Mouse (Mus musculus): ENCODE measurements at regions not wholly inside any gene's neighbourhood (a gene's known extent, or its start where the extent isn't known, plus 50 kb on each side); places are given as distances from the start of the nearest gene placed in this dataset.

GRCm38 (mm10) chr6:51258304-51258703 lies 174.2 kb upstream of the Nfe2l3 start:
- H3K27me3 ChIP-seq (ENCODE audit: control insufficient read depth, insufficient read depth, low read length): no peaks in the 10 kb centered on the region
- ATAC-seq (ENCODE audit: insufficient number of reproducible peaks, low FRiP score, low TSS enrichment, low read depth) (no peak), DNase-seq (ENCODE audit: low spot score) (no peak)
- H3K9me3 ChIP-seq (ENCODE audit: control insufficient read depth, low read length): no peaks in the 10 kb centered on the region
- H3K4me2 ChIP-seq (ENCODE audit: low read depth, severe bottlenecking): no peak overlapping the region
- H3K4me3 ChIP-seq (ENCODE audit: low read depth, low read length): no peak overlapping the region
- WGBS: 93% methylated on average over 2 of the region's 2 CpGs
- no peaks in the 10 kb centered on the region for H3K4me1 ChIP-seq (ENCODE audit: control insufficient read depth, insufficient read depth, low read length)
- H3K9ac ChIP-seq (ENCODE audit: low read length): no peak overlapping the region
- no peaks in the 10 kb centered on the region for H3K36me3 ChIP-seq (ENCODE audit: control insufficient read depth, insufficient read depth, low read length)
- H3K27ac ChIP-seq (replicated peaks; ENCODE audit: low read depth, low read length): no peak overlapping the region

GRCm38 (mm10) chr6:51263595-51263994 lies 168.9 kb upstream of the Nfe2l3 start:
- H3K4me2 ChIP-seq (ENCODE audit: low read depth, severe bottlenecking): no peak overlapping the region
- H3K4me3 ChIP-seq (ENCODE audit: low read depth, low read length): no peak overlapping the region
- no peaks in the 10 kb centered on the region for H3K4me1 ChIP-seq (ENCODE audit: control insufficient read depth, insufficient read depth, low read length)
- no peak for ATAC-seq (ENCODE audit: insufficient number of reproducible peaks, low FRiP score, low TSS enrichment, low read depth)
- no peak for DNase-seq (ENCODE audit: low spot score)
- H3K9me3 ChIP-seq (ENCODE audit: control insufficient read depth, low read length): no peaks in the 10 kb centered on the region
- 79% methylated on average over 4 of the region's 4 CpGs for WGBS
- H3K9ac ChIP-seq (ENCODE audit: low read length): no peak overlapping the region
- no peaks in the 10 kb centered on the region for H3K27me3 ChIP-seq (ENCODE audit: control insufficient read depth, insufficient read depth, low read length)
- H3K36me3 ChIP-seq (ENCODE audit: control insufficient read depth, insufficient read depth, low read length): no peaks in the 10 kb centered on the region
- no peak overlapping the region for H3K27ac ChIP-seq (replicated peaks; ENCODE audit: low read depth, low read length)

GRCm38 (mm10) chr6:51265329-51265728 lies 167.1 kb upstream of the Nfe2l3 start:
- ATAC-seq (ENCODE audit: insufficient number of reproducible peaks, low FRiP score, low TSS enrichment, low read depth) (no peak), DNase-seq (ENCODE audit: low spot score) (no peak)
- no peaks in the 10 kb centered on the region for H3K36me3 ChIP-seq (ENCODE audit: control insufficient read depth, insufficient read depth, low read length)
- no peaks in the 10 kb centered on the region for H3K27me3 ChIP-seq (ENCODE audit: control insufficient read depth, insufficient read depth, low read length)
- WGBS: 82% methylated on average over 3 of the region's 3 CpGs
- H3K4me1 ChIP-seq (ENCODE audit: control insufficient read depth, insufficient read depth, low read length): no peaks in the 10 kb centered on the region
- no peak overlapping the region for H3K4me3 ChIP-seq (ENCODE audit: low read depth, low read length)
- H3K9ac ChIP-seq (ENCODE audit: low read length): no peak overlapping the region
- H3K27ac ChIP-seq (replicated peaks; ENCODE audit: low read depth, low read length): no peak overlapping the region
- no peaks in the 10 kb centered on the region for H3K9me3 ChIP-seq (ENCODE audit: control insufficient read depth, low read length)
- H3K4me2 ChIP-seq (ENCODE audit: low read depth, severe bottlenecking): no peak overlapping the region

GRCm38 (mm10) chr6:51266721-51267120 lies 165.7 kb upstream of the Nfe2l3 start:
- no peaks in the 10 kb centered on the region for H3K9me3 ChIP-seq (ENCODE audit: control insufficient read depth, low read length)
- ATAC-seq (ENCODE audit: insufficient number of reproducible peaks, low FRiP score, low TSS enrichment, low read depth) (no peak), DNase-seq (ENCODE audit: low spot score) (no peak)
- H3K27ac ChIP-seq (replicated peaks; ENCODE audit: low read depth, low read length): no peak overlapping the region
- H3K4me1 ChIP-seq (ENCODE audit: control insufficient read depth, insufficient read depth, low read length): no peaks in the 10 kb centered on the region
- no peak overlapping the region for H3K4me2 ChIP-seq (ENCODE audit: low read depth, severe bottlenecking)
- H3K27me3 ChIP-seq (ENCODE audit: control insufficient read depth, insufficient read depth, low read length): no peaks in the 10 kb centered on the region
- H3K4me3 ChIP-seq (ENCODE audit: low read depth, low read length): no peak overlapping the region
- no peak overlapping the region for H3K9ac ChIP-seq (ENCODE audit: low read length)
- no peaks in the 10 kb centered on the region for H3K36me3 ChIP-seq (ENCODE audit: control insufficient read depth, insufficient read depth, low read length)
- WGBS: 85% methylated on average over 6 of the region's 6 CpGs

- H3K9ac ChIP-seq (ENCODE audit: low read length): no peak overlapping the region
- H3K27me3 ChIP-seq (ENCODE audit: control insufficient read depth, insufficient read depth, low read length): no peaks in the 10 kb centered on the region
- no peak for ATAC-seq (ENCODE audit: insufficient number of reproducible peaks, low FRiP score, low TSS enrichment, low read depth)
- no peak overlapping the region for H3K4me3 ChIP-seq (ENCODE audit: low read depth, low read length)
- H3K4me1 ChIP-seq (ENCODE audit: control insufficient read depth, insufficient read depth, low read length): no peaks in the 10 kb centered on the region
- H3K27ac ChIP-seq (replicated peaks; ENCODE audit: low read depth, low read length): no peak overlapping the region
- no peaks in the 10 kb centered on the region for H3K36me3 ChIP-seq (ENCODE audit: control insufficient read depth, insufficient read depth, low read length)
- no peaks in the 10 kb centered on the region for H3K9me3 ChIP-seq (ENCODE audit: control insufficient read depth, low read length)
- H3K4me2 ChIP-seq (ENCODE audit: low read depth, severe bottlenecking): no peak overlapping the region
- WGBS: 86% methylated on average over 5 of the region's 5 CpGs
- DNase-seq (ENCODE audit: low spot score): no peak
Measured at GRCm38 (mm10) chr6:51267888-51268287, 164.6 kb upstream of the Nfe2l3 start.

GRCm38 (mm10) chr6:51268931-51269330 lies 163.5 kb upstream of the Nfe2l3 start:
- H3K4me1 ChIP-seq (ENCODE audit: control insufficient read depth, insufficient read depth, low read length): no peaks in the 10 kb centered on the region
- no peaks in the 10 kb centered on the region for H3K36me3 ChIP-seq (ENCODE audit: control insufficient read depth, insufficient read depth, low read length)
- H3K27ac ChIP-seq (replicated peaks; ENCODE audit: low read depth, low read length): no peak overlapping the region
- no peak for ATAC-seq (ENCODE audit: insufficient number of reproducible peaks, low FRiP score, low TSS enrichment, low read depth)
- 80% methylated on average over 5 of the region's 5 CpGs for WGBS
- H3K4me2 ChIP-seq (ENCODE audit: low read depth, severe bottlenecking): no peak overlapping the region; the same call in 1 of the 2 replicates
- H3K9ac ChIP-seq (ENCODE audit: low read length): no peak overlapping the region
- DNase-seq (ENCODE audit: low spot score): no peak
- H3K9me3 ChIP-seq (ENCODE audit: control insufficient read depth, low read length): no peaks in the 10 kb centered on the region
- no peaks in the 10 kb centered on the region for H3K27me3 ChIP-seq (ENCODE audit: control insufficient read depth, insufficient read depth, low read length)
- no peak overlapping the region for H3K4me3 ChIP-seq (ENCODE audit: low read depth, low read length)

GRCm38 (mm10) chr6:51269617-51270016 lies 162.9 kb upstream of the Nfe2l3 start:
- no peaks in the 10 kb centered on the region for H3K27me3 ChIP-seq (ENCODE audit: control insufficient read depth, insufficient read depth, low read length)
- no peaks in the 10 kb centered on the region for H3K9me3 ChIP-seq (ENCODE audit: control insufficient read depth, low read length)
- peak overlapping the region; percentile 89; the same call in 1 of the 2 replicates for H3K9ac ChIP-seq (ENCODE audit: low read length)
- no peak overlapping the region for H3K27ac ChIP-seq (replicated peaks; ENCODE audit: low read depth, low read length)
- 27% methylated on average over 10 of the region's 10 CpGs for WGBS
- ATAC-seq (ENCODE audit: insufficient number of reproducible peaks, low FRiP score, low TSS enrichment, low read depth) (no peak), DNase-seq (ENCODE audit: low spot score) (peak; percentile 45)
- no peaks in the 10 kb centered on the region for H3K36me3 ChIP-seq (ENCODE audit: control insufficient read depth, insufficient read depth, low read length)
- H3K4me2 ChIP-seq (ENCODE audit: low read depth, severe bottlenecking): peak overlapping the region; percentile 90
- H3K4me3 ChIP-seq (ENCODE audit: low read depth, low read length): peak overlapping the region; percentile 66
- H3K4me1 ChIP-seq (ENCODE audit: control insufficient read depth, insufficient read depth, low read length): no peaks in the 10 kb centered on the region

- Histone ChIP-seq H3K9me3 (ENCODE audit: control insufficient read depth, low read length) (no peaks in the 10 kb centered on the region), H3K9ac (ENCODE audit: low read length) (peak overlapping the region; percentile 89), H3K4me2 (ENCODE audit: low read depth, severe bottlenecking) (peak overlapping the region; percentile 90), H3K4me1 (ENCODE audit: control insufficient read depth, insufficient read depth, low read length) (no peaks in the 10 kb centered on the region), H3K27me3 (ENCODE audit: control insufficient read depth, insufficient read depth, low read length) (no peaks in the 10 kb centered on the region), H3K27ac (replicated peaks; ENCODE audit: low read depth, low read length) (peak overlapping the region; percentile 76), H3K36me3 (ENCODE audit: control insufficient read depth, insufficient read depth, low read length) (no peaks in the 10 kb centered on the region), H3K4me3 (ENCODE audit: low read depth, low read length) (peak overlapping the region; percentile 66)
- peak; percentile 98 for DNase-seq (ENCODE audit: low spot score)
- ATAC-seq (ENCODE audit: insufficient number of reproducible peaks, low FRiP score, low TSS enrichment, low read depth): peak; percentile 93
- under 1% methylated on average over 80 of the region's 80 CpGs for WGBS
Measured at GRCm38 (mm10) chr6:51270216-51271127, 162.0 kb upstream of the Nfe2l3 start.
